Mouse (Mus musculus): ENCODE measurements at regions not wholly inside any gene's neighbourhood (a gene's known extent, or its start where the extent isn't known, plus 50 kb on each side); places are given as distances from the start of the nearest gene placed in this dataset.
A peak's percentile ranks its signal among the peaks of the same experiment; 100 is the strongest.
"Not testable (repeated sequence)": the region's sequence is repeated elsewhere in the genome, so short reads cannot be mapped to it uniquely, and the experiment has no call there.

- DNase-seq (ENCODE audit: low read depth), result no peak
Measured at GRCm38 (mm10) chr12:28922236-28922635, 170.6 kb downstream of the Eipr1 start.

DNA sequence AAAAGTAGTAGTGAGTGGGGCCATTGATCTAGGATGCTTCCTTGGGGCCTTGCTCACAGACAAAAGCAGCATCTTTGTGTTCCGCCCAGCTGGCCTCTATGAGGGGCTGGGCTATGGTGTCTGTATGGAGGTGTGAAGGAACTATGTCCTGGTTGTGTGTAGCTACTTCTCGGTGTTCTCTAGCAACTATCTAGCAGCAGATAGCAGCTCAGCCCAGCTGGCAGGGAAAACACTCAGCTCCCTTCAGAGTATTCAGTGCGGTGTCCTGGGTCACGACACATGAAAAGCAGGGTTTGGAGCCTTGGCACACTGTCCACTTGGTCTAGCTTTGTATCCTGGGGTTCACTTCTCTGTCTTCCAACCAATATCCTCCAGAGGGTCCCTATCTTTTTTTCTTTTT is 173.6 kb downstream of the Eipr1 start:
- DNase-seq (ENCODE audit: low read depth), result no peak

- DNase-seq (ENCODE audit: low read depth), result no peak
Measured at GRCm38 (mm10) chr12:28939936-28940335, 188.3 kb downstream of the Eipr1 start.

- DNase-seq (ENCODE audit: low read depth), result no peak
Measured at GRCm38 (mm10) chr12:28948889-28949288, 197.3 kb downstream of the Eipr1 start.

GRCm38 (mm10) chr12:28949307-28949706 is 197.7 kb downstream of the Eipr1 start:
- DNase-seq (ENCODE audit: low read depth), result no peak

DNA sequence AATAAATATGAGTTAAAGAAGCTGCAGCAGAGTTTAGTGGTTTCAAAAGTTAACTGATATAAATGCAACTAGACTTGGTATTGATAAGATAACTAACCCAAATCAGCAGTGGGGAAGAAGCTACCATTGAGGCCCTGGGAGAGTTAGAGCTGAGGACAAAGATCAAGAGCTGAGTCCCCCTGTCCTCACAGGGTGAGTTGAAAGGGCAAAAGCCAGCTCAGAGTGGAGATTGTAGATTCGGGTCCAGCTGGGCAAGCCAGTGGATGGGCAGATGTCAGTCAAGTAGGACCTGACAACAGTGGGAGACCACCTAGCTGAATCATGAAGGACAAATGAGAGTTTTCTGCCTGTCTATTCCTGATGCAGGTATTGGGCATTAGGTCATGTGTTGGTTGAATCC is 205.6 kb downstream of the Eipr1 start:
- no peak for DNase-seq (ENCODE audit: low read depth)

GRCm38 (mm10) chr12:28958661-28959060 is 207.1 kb downstream of the Eipr1 start:
- peak; percentile 31 for DNase-seq (ENCODE audit: low read depth)

DNA sequence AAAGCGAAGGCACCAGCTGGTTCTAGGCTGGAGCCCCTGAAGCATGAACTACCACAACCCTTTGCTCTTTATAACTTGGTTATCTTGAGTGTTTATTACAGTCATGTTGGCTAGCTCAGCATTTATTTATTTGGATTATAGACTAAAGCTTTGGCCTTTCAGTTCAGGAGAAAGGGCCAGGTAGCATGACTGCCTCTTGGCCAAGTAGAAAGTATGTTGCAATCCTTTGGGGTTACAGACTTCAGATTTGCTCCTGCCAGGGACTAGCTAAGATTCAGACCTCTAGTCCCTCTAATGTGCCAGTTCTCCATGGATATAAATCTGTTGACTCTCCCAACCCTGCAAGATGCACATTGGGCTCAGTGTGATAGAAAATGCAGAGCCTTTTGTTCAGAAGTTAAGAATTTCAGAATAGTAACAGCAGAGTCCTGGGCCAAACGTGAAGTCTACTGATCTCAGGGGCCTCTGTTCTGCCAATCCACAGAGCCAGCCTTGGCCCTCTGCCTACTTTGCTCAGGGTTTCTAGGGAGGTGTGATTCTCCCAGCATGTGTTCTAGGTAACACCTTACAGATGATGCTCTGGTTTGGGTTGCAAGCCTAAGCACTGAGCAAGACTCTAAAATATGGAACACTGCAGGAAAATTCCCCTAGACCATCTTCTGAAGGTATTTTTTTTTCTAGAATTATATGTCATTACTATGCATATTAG is 218.2 kb downstream of the Eipr1 start:
- DNase-seq (ENCODE audit: low read depth), result no peak

- no peak for DNase-seq (ENCODE audit: low read depth)
Measured at GRCm38 (mm10) chr12:28974571-28975041, 223.0 kb downstream of the Eipr1 start.

GRCm38 (mm10) chr12:28975249-28975648 is 223.6 kb downstream of the Eipr1 start:
- DNase-seq (ENCODE audit: low read depth), result no peak

GRCm38 (mm10) chr12:28979679-28980078 is 228.1 kb downstream of the Eipr1 start:
- DNase-seq (ENCODE audit: low read depth), result no peak

- no peak for DNase-seq (ENCODE audit: low read depth)
Measured at GRCm38 (mm10) chr12:28986214-28986613, 234.6 kb downstream of the Eipr1 start.

DNA sequence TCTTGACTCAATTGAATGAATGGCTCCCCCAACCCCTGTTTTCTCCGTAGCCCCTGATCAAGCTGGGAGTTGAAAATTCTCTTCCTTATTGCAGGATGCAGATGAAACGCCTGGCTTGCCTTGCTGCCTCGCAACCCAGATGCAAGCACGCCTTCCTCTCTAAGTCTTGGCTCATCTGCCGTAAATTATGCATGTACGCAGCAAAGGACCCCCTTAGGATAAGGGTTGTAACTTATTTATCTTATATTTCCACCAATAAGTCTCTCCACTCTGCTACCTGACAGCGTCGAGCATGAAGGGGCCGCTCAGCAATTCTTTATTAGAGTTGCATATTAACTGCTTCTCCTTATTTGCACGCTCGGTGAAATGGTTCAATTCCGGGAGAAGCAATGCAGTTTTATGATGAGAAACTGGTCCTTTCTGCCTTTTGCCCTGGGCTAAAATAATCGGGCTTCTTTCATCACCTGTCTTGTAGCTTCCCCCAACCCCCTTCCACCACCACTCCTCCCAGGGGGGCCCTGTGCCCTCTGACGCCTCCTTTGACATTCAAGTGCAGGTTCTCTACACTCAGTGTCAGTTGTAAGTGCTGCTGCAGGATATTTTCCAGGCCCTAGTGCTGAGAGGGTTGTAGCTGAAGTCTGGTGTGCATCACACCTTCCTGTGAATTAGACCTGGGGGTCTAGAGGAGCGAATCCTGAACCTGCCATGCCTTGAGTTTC is 246.0 kb downstream of the Eipr1 start:
- no peak for DNase-seq (ENCODE audit: low read depth)

- DNase-seq (ENCODE audit: low read depth), result no peak
Measured at GRCm38 (mm10) chr12:28999963-29000451, 248.4 kb downstream of the Eipr1 start.

DNA sequence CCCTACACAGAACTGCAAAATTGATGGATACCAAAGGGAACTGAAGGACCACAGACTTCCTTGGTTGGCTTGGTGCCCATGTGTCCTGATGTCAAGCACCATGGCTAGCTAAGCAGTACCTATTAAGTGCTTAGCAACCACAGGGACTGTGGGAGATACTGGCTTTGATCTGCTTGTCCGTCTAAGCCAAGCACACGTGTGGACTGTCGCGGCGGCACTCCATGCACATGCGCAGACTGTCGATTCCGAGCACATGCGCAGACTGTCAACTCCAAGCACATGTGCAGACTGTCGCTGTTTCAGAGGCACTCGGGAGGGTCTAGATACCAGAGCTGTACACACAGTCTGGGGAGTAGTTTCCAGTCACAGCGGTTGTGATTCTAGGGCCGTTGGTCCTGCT is 252.9 kb downstream of the Eipr1 start:
- no peak for DNase-seq (ENCODE audit: low read depth)

GRCm38 (mm10) chr12:29014601-29015000 is 263.0 kb downstream of the Eipr1 start:
- no peak for DNase-seq (ENCODE audit: low read depth)

- DNase-seq (ENCODE audit: low read depth), result peak; percentile 19
Measured at GRCm38 (mm10) chr12:29015200-29015862, 263.7 kb downstream of the Eipr1 start.

- no peak for DNase-seq (ENCODE audit: low read depth)
Measured at GRCm38 (mm10) chr12:29021152-29021551, 269.5 kb downstream of the Eipr1 start.

DNA sequence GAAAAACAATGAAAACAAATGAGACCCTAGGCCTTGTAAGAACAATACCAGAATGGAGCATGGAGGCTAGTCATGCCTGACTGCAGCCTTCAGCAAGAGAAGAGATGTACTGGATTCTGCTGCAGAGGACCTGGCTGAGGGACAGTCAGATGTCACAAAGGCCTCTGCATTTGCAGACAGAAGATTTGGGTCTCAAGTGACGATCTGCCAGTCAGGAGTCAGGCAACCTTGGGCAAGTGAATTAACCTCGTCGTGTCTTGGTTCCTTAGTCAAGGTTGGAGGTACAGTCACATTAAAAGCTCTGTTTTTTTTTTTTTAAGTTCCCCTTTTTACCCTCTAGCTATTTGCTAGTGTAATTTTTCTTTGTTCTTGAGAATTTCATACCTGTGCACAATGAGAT is 276.6 kb downstream of the Eipr1 start:
- DNase-seq (ENCODE audit: low read depth), result no peak

GRCm38 (mm10) chr12:29029461-29029860 is 277.9 kb downstream of the Eipr1 start:
- DNase-seq (ENCODE audit: low read depth), result no peak

GRCm38 (mm10) chr12:29046009-29046408 is 294.4 kb downstream of the Eipr1 start:
- DNase-seq (ENCODE audit: low read depth), result no peak

DNA sequence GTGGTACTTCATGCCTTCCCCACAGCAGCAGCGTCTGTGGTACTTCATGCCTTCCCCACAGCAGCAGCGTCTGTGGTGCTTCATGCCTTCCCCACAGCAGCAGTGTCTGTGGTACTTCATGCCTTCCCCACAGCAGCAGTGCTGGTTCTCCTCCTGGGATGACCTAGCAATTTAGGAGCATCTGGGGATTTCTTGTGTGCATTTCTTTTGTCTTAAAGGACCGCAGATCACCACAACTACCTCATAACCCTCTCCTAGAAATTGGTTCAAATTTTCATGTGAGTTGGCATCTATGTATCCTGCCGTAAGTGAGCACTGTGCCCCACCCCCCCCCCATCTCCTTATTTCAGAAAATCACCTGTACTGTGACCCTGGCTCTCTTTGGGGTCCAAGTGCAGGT is 297.0 kb downstream of the Eipr1 start:
- not testable (repeated sequence) for DNase-seq (ENCODE audit: low read depth)

DNA sequence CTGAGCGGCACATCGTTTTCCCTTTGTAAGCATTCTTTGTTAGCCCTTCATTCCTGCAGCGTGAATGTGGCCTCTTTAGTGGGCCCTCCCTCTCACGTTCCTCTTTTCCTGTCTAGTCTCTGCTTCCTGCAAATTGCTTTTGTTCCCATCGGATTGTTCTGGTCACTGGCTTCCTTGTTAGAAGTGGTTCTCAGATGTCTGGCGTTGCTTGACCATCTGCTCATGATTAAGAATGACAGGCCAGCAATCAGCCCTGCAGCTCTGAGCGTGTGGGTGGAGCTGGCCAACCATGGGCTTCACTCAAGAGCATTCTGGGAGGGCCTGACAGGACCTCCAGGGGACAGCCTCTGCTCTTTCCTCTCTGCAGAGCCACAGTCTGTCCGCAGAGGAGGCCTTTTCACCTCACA is 297.5 kb downstream of the Eipr1 start:
- peak; percentile 46 for DNase-seq (ENCODE audit: low read depth)
